Mouse (Mus musculus) midbrain, embryonic 15.5 days (tissue): ENCODE data around the gene Mrps34. TPM values are rescaled to one million over a fixed set of nuclear protein-coding genes. Genes with fewer than 3 reads are reported as not detected.
"Not testable (repeated sequence)": the region's sequence is repeated elsewhere in the genome, so short reads cannot be mapped to it uniquely, and the experiment has no call there.

Experiments used
- ATAC-seq: fragments of 200-750 bp; cut with Nextera tagmentation; replicated peaks from 2 replicates; pipeline ENCODE4 v1.8.0; 2017; ENCODE audit warnings: moderate TSS enrichment
- H3K27ac ChIP-seq: fragments of 300-500 bp; sonication (generic); 2 replicates; pipeline ENCODE4 v1.5.1; 2015; ENCODE audit warnings: mild to moderate bottlenecking, inconsistent platforms
- H3K27me3 ChIP-seq: fragments of 300-500 bp; sonication (generic); replicated peaks from 2 replicates; pipeline ENCODE4 v1.6.1; 2015; ENCODE audit warnings: inconsistent platforms
- H3K36me3 ChIP-seq: fragments of 300-500 bp; sonication (generic); replicated peaks from 2 replicates; pipeline ENCODE4 v1.6.1; 2015; ENCODE audit warnings: inconsistent platforms
- H3K4me1 ChIP-seq: fragments of 300-500 bp; sonication (generic); 2 replicates; pipeline ENCODE4 v1.6.1; 2015; ENCODE audit warnings: inconsistent platforms
- H3K4me2 ChIP-seq: fragments of 300-500 bp; sonication (generic); 2 replicates; pipeline ENCODE4 v1.6.1; 2015; ENCODE audit warnings: inconsistent platforms, mild to moderate bottlenecking, moderate library complexity
- H3K4me3 ChIP-seq: fragments of 300-500 bp; sonication (generic); 2 replicates; pipeline ENCODE4 v1.5.1; 2015; ENCODE audit warnings: mild to moderate bottlenecking, inconsistent platforms
- H3K9ac ChIP-seq: fragments of 300-500 bp; sonication (generic); 2 replicates; pipeline ENCODE4 v1.6.1; 2015; ENCODE audit warnings: mild to moderate bottlenecking, inconsistent platforms
- H3K9me3 ChIP-seq: fragments of 300-500 bp; sonication (generic); 2 replicates; pipeline ENCODE4 v1.6.1; 2016; ENCODE audit warnings: inconsistent platforms
- WGBS: fragments of 180-500 bp; shearing (Covaris S2); methylation state at CpG from one replicate; pipeline ENCODE4 v1.1.7; 2015; ENCODE audit warnings: mixed read lengths; 5-methylcytosine and 5-hydroxymethylcytosine counted together
- polyA plus RNA-seq: library from polyadenylated mRNA; unstranded; fragments of >200 nt; fragmentation: Nextera tagmentation; extraction: Ambion mirVana; gene quantifications from 2 replicates; pipeline ENCODE4 v1.2.1, GENCODE M21; 2015

Gene Mrps34
- polyA plus RNA-seq, 1 experiment from 2014 or later: 78.9 TPM

DNA sequence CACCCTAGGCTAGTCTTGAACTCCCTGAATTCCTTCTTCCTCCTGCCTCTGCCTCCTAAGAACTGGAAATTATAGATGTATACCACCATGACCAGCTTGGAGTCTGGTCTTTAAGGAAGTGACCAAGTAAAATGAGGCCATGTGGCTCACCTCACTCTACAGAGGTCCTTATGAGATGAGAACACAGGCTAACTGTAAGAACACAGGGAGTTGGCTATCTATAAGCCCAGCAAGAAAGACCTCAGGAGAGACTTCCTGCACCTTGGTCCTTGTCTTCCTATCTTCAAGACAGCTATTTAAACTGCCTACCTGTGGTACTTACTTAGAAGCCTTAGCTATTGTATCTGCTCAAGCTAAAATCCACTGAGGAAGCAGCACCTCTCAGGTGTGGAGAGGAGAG, 19.1 kb downstream of the Mrps34 start:
- Histone ChIP-seq H3K36me3 (peaks cover 88% of the 10 kb centered on the region), H3K9me3 (no peaks in the 10 kb centered on the region), H3K4me3 (no peak overlapping the region), H3K27ac (no peak overlapping the region), H3K9ac (no peak overlapping the region), H3K4me1 (no peaks in the 10 kb centered on the region), H3K27me3 (no peaks in the 10 kb centered on the region), H3K4me2 (no peak overlapping the region)
- no peak for ATAC-seq

DNA sequence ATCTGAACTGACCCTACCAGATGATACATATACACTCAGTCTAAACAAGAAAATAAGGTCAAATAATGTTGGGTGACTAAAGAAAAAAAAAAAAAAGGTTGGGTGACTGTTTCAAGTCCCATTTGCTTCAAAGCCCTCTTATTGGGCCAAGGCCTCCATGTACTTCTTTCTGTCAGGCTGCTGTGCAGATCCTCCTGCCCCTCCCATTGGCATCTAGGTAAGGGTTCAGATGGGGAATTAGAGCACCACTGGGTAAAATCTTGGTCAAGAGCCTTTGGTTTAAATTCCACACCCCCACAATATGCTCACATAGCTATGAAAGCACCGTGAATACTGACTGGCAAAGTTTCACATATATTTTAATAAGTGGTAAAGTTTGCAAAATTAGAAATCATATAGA, 28.3 kb downstream of the Mrps34 start:
- 89% methylated on average over 1 of the region's 1 CpGs for WGBS
- Histone ChIP-seq H3K27me3 (no peaks in the 10 kb centered on the region), H3K9ac (no peak overlapping the region), H3K4me3 (no peak overlapping the region), H3K27ac (no peak overlapping the region), H3K9me3 (no peaks in the 10 kb centered on the region), H3K36me3 (peaks cover 72% of the 10 kb centered on the region), H3K4me2 (no peak overlapping the region), H3K4me1 (no peaks in the 10 kb centered on the region)
- ATAC-seq: no peak

DNA sequence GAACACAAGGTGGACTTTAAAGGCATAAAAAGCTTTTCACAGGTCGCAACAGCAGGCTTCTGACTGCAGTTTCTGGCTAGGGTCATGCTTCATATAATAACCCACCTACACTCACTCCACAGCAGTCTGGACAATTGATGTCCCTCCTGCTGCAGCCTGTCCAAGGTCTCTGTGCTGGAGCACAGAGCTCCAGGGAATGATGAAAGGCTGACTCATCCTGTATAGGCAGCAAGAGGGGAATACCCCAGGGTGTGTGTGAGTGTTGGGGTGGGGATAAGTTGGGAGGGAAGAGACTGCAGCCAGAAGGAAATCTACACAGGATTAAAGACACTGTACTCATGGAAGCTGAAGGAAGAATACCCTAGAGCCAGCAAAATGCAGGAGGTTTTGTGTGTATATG, 34.6 kb downstream of the Mrps34 start:
- 93% methylated on average over 1 of the region's 1 CpGs for WGBS
- Histone ChIP-seq H3K4me1 (peaks cover 22% of the 10 kb centered on the region), H3K27me3 (no peaks in the 10 kb centered on the region), H3K9me3 (no peaks in the 10 kb centered on the region), H3K9ac (no peak overlapping the region), H3K4me2 (no peak overlapping the region), H3K36me3 (peaks cover 20% of the 10 kb centered on the region), H3K27ac (no peak overlapping the region), H3K4me3 (no peak overlapping the region)
- no peak for ATAC-seq

DNA sequence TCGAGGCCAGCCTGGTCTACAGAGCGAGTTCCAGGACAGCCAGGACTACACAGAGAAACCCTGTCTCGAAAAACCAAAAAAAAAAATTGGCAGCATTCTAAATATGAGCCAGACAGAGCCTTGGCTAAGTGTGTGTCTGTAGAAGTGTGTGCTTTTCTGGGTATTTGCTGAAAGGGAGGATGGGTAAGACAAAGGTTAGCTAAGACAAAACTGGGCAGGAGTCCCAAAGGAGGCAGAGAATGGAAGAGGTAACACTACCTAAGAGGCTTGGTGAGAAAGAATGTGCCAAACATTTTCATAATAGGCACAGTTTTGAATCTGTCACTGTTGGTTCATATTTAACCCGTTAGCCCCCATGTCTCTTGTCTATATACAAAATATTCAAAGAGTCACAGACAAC, 37.5 kb downstream of the Mrps34 start:
- Histone ChIP-seq H3K9me3 (no peaks in the 10 kb centered on the region), H3K4me2 (no peak overlapping the region), H3K27ac (no peak overlapping the region), H3K9ac (no peak overlapping the region), H3K36me3 (peaks cover 4% of the 10 kb centered on the region; the same call in 1 of the 2 replicates), H3K4me3 (no peak overlapping the region), H3K4me1 (peaks cover 42% of the 10 kb centered on the region), H3K27me3 (no peaks in the 10 kb centered on the region)
- ATAC-seq: no peak
- WGBS: 96% methylated on average over 4 of the region's 4 CpGs

DNA sequence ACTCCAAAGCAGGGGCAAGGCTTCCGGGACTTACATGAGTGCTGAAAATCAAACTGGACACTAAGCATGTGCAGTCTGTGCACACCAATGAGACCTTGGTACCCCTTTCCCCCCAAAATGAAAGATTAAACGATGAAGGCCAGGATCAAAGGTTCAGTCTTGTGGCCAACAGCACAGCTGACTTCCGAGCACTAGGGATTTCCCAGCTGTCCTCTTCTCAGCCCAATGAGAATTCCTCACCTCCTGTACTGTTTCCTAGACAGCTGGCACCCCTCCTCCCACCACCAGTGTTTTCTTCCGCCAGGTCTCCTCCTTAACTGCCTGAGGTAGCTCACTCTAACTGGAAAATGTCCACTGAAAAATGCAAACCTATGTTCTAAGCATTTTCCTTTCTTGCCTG, 38.2 kb downstream of the Mrps34 start:
- Histone ChIP-seq H3K4me2 (no peak overlapping the region), H3K27ac (no peak overlapping the region), H3K4me3 (no peak overlapping the region), H3K4me1 (peaks cover 42% of the 10 kb centered on the region), H3K27me3 (no peaks in the 10 kb centered on the region), H3K9ac (no peak overlapping the region), H3K9me3 (no peaks in the 10 kb centered on the region), H3K36me3 (0 out of 2 replicates have a peak, but pooled peaks cover 4% of the 10 kb centered on the region)
- WGBS: 80% methylated on average over 4 of the region's 4 CpGs
- no peak for ATAC-seq

DNA sequence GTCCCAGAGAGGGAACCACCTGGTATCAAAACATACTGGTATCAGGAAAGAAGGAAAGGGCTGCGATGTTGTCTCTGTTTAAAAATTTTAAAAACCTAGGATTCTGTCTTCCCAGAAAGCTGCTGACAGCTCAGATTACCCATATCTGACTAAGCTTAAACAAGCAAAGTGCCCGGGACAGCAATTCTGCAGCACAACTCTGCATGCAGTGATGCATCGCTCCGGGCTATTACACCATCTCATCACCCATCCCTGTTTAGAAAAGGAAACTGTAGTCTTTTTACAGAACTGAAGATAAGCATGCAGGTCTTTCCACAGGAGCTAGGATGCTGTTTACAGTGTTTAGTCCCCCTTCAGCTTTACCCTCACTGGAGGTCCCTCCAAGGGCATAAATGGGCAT, 40.0 kb downstream of the Mrps34 start:
- H3K36me3 ChIP-seq: no peaks in the 10 kb centered on the region
- peak overlapping the region; percentile 93 for H3K9ac ChIP-seq
- peak overlapping the region; percentile 72 for H3K4me2 ChIP-seq
- H3K4me1 ChIP-seq: peaks cover 37% of the 10 kb centered on the region
- no peak for ATAC-seq
- no peaks in the 10 kb centered on the region for H3K9me3 ChIP-seq
- H3K4me3 ChIP-seq: peak overlapping the region; percentile 77; the same call in 1 of the 2 replicates
- WGBS: 93% methylated on average over 4 of the region's 4 CpGs
- no peaks in the 10 kb centered on the region for H3K27me3 ChIP-seq
- H3K27ac ChIP-seq: no peak overlapping the region

DNA sequence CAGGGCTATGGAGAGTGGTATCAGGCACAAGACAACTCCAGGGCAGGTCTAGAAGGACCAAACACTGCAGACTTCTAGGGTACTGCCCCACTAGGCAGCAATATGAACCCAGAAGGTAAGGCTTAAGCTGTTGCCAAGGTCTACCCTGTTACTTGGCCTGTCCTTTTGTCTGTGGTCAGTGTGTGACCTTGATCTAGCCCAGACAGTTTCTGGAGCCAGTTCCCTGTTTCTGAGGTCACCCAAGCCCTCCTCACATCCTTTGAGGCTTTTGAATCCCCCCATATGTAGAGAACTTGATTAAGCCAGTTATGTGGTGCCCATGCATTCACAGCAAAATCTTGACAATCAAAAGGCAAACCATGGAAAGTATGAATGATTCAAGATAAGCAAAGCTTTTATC, 40.8 kb downstream of the Mrps34 start:
- no peak for ATAC-seq
- H3K9ac ChIP-seq: peak overlapping the region; percentile 93
- no peaks in the 10 kb centered on the region for H3K36me3 ChIP-seq
- no peaks in the 10 kb centered on the region for H3K27me3 ChIP-seq
- no peaks in the 10 kb centered on the region for H3K9me3 ChIP-seq
- H3K4me2 ChIP-seq: peak overlapping the region; percentile 72
- no peak overlapping the region for H3K27ac ChIP-seq
- peaks cover 37% of the 10 kb centered on the region for H3K4me1 ChIP-seq
- H3K4me3 ChIP-seq: peak overlapping the region; percentile 77

DNA sequence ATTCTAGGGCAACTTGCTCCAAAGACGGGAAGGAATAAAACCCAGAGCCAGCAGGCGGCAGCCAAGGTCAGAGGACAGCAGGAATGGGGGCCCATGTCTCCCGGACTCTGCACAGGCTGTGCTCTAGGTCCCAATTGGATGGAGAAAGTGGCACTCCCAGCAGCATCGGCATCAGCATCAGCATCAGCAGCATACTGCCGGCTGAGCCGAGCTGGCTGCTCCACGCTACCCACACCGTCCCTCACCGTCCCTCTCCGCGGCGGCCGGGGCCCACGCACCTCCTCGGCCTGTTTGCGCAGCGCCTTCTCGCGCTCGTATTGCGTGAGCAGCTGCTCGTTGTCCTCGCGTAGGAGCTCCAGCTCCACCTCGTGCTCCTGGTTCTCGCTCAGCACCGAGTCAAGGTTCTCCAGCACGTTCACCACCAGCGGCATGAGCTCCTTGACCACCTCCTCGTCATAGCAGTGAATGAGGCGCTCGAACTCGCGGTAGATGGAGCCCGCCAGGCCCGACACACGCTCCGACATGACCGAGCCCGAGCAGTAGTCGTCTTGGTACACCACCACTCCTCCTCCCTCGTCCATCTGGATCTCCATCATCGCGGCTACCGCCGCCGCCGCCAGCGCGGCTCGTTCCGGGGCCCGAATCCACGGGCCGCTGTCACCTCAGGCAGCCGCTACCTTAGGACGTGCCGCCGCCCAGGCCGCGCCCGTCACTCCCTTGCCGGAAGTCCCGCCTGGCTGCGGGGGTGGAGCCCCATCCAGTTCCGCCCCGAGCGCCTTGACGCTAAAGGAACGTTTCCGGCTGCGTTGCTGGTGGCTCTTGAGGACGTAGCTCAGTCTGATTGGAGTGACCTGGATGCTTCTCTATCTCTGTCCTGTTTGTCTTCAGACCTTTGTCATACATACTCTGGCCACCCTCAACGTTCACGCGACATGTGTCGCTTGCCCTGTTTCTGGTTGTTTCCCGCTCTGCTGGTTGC, 41.6 kb downstream of the Mrps34 start, which contains the start of gene Mapk8ip3:
Gene Mapk8ip3, minus strand, starts transcription at position 719 of the 979 bp plus-strand sequence.
- under 1% methylated on average over 78 of the region's 78 CpGs for WGBS
- peak; percentile 99 for ATAC-seq
- H3K27ac ChIP-seq: peak within 1 kb of the TSS; percentile 89

DNA sequence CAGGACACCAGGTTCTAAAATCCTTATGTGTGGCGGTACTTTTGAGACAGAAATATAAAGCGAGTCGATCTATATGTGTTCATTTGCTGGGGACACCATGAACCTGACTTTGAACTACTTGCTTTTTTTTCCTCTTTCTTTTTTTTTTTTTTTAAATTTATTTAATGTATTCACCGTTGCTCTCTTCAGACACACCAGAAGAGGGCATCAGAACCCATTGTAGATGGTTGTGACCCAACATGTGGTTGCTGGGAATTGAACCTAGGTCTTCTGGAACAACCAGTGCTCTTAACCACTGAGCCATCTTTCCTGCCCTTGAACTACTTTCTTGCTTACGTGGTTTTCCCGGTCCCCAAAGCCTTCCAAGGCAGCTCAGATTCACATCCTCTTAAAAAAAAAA, 42.4 kb downstream of the Mrps34 start:
- H3K27ac ChIP-seq: peak overlapping the region; percentile 89
- WGBS: 47% methylated on average over 6 of the region's 6 CpGs
- no peaks in the 10 kb centered on the region for H3K36me3 ChIP-seq
- H3K4me1 ChIP-seq: peaks cover 37% of the 10 kb centered on the region
- ATAC-seq: no peak
- H3K4me3 ChIP-seq: peak overlapping the region; percentile 77
- H3K9ac ChIP-seq: peak overlapping the region; percentile 93
- H3K27me3 ChIP-seq: no peaks in the 10 kb centered on the region
- H3K9me3 ChIP-seq: no peaks in the 10 kb centered on the region
- H3K4me2 ChIP-seq: peak overlapping the region; percentile 72

More for the DNA sequence above, 41.6 kb downstream of the Mrps34 start, which contains the start of gene Mapk8ip3:
- Histone ChIP-seq H3K4me1 (peaks cover 37% of the 10 kb centered on the region), H3K27me3 (no peaks in the 10 kb centered on the region), H3K9ac (peak within 1 kb of the TSS; percentile 93), H3K9me3 (no peaks in the 10 kb centered on the region), H3K36me3 (no peaks in the 10 kb centered on the region), H3K4me3 (peak within 1 kb of the TSS; percentile 77), H3K4me2 (peak within 1 kb of the TSS; percentile 72)

DNA sequence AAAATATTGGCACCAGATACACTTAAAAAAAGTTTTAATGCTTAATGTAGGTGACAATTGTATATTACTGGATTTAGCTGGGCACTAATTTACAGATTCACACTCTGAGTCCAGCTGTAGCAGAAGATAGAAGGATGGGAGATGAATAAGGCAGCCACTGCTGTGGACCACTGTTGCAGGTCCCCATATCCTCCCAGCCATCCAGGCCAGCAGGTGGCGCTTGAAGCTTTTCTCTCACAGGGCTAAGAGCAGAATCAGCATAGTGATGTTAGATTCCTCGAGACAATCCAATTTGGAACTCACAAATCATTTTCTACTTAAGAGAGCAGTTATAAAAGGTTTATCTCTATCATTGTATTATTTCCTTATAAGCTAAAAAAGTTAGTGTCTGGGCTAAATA, 47.5 kb downstream of the Mrps34 start:
- ATAC-seq: 0 out of 2 replicates have a peak, but pooled peaks have one; percentile 62
- not testable (repeated sequence) for H3K4me3 ChIP-seq, H3K4me1 ChIP-seq, H3K27ac ChIP-seq, H3K9ac ChIP-seq, H3K4me2 ChIP-seq, H3K9me3 ChIP-seq, H3K27me3 ChIP-seq
- H3K36me3 ChIP-seq: peaks cover 19% of the 10 kb centered on the region
- WGBS: 3% methylated on average over 2 of the region's 2 CpGs

DNA sequence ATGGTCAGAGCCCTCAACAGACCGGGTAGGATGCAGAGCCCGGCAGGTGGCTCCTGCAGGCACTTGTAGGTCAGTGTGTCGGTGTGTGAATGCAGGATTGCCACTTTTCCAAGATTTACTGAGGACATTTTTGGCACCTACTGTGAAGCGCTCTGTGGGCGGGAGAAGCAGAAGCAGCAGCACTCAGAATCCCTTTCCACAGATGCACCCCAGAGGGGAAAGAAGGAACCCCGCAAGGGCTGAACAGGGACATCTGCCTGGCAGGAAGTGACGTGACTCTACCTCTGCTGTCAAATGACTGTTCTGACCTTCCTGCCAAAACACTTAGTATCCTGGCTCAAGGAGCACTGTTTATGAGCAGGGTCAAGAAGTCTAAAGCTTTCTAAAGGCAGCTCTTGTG, 48.1 kb downstream of the Mrps34 start:
- no peaks in the 10 kb centered on the region for H3K27me3 ChIP-seq
- no peak overlapping the region for H3K4me3 ChIP-seq
- H3K4me2 ChIP-seq: no peak overlapping the region
- ATAC-seq: no peak
- peaks cover 25% of the 10 kb centered on the region for H3K36me3 ChIP-seq
- H3K27ac ChIP-seq: no peak overlapping the region
- H3K9ac ChIP-seq: no peak overlapping the region
- H3K9me3 ChIP-seq: no peaks in the 10 kb centered on the region
- H3K4me1 ChIP-seq: no peaks in the 10 kb centered on the region
- 86% methylated on average over 7 of the region's 7 CpGs for WGBS

DNA sequence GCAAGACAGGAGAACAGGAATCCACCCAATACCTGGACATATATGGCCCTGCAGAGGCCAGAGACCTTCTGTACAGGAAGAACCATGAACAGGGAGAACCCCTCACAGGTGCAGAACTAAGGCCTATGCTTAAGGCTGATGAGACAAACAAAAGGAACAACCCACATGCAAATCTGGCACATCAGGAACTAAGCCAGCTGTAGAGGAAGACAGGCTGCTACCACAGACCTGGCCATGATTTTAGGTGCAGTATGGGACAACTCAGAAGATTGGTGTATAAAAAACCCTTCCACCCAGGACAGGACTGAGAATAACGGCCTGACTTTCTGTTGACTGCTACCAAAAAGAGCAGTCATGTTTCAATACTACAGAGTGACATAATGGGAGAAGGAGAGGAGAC, 48.7 kb downstream of the Mrps34 start:
- H3K4me2 ChIP-seq, ATAC-seq, H3K27me3 ChIP-seq, H3K4me3 ChIP-seq, H3K9ac ChIP-seq, H3K27ac ChIP-seq, H3K9me3 ChIP-seq, H3K4me1 ChIP-seq: not testable (repeated sequence)
- peaks cover 29% of the 10 kb centered on the region for H3K36me3 ChIP-seq
- WGBS: 83% methylated on average over 1 of the region's 1 CpGs
